Mouse (Mus musculus) olfactory bulb, adult 2 months (tissue): ENCODE measurements around the gene Fam83d. TPM values are rescaled to one million over a fixed set of nuclear protein-coding genes. Genes with fewer than 3 reads are reported as not detected.

ENCODE experiments used
- H3K27ac ChIP-seq: fragments of 200-500 bp; 2 replicates; pipeline ENCODE4 v1.5.1; 2012; ENCODE audit warnings: low read depth, low read length; ENCODE audit not compliant: insufficient read depth
- H3K4me1 ChIP-seq: fragments of 200-500 bp; 2 replicates; pipeline ENCODE4 v1.6.1; 2012; ENCODE audit warnings: low read length; ENCODE audit not compliant: control insufficient read depth, insufficient read depth
- H3K4me3 ChIP-seq: fragments of 200-500 bp; 2 replicates; pipeline ENCODE4 v1.5.1; 2012; ENCODE audit warnings: mild to moderate bottlenecking, low read depth, low read length, moderate library complexity; ENCODE audit not compliant: insufficient read depth
- CTCF ChIP-seq: fragments of 200-500 bp; IDR thresholded peaks from 2 replicates; pipeline ENCODE4 v1.5.1; 2012; ENCODE audit warnings: low read depth, mild to moderate bottlenecking, low read length, moderate library complexity; ENCODE audit not compliant: insufficient read depth
- POLR2A ChIP-seq: fragments of 200-500 bp; IDR thresholded peaks from 2 replicates; pipeline ENCODE4 v1.6.1; 2012; ENCODE audit warnings: mild to moderate bottlenecking, low read depth, low read length, moderate library complexity; ENCODE audit not compliant: insufficient read depth
- WGBS: fragments of 180-500 bp; shearing (Covaris S2); methylation state at CpG from one replicate; pipeline ENCODE4 v1.1.7; 2018; 5-methylcytosine and 5-hydroxymethylcytosine counted together
- polyA plus RNA-seq: library from polyadenylated mRNA; stranded (reverse); fragments of >200 nt; gene quantifications from 2 replicates; pipeline ENCODE4 v1.2.4, GENCODE M21; 2012; ENCODE audit warnings: low replicate concordance; ENCODE audit not compliant: missing spikeins, insufficient read depth, insufficient read length

Fam83d gene
- polyA plus RNA-seq, 1 experiment = not detected

GRCm38 (mm10) chr2:158816239-158816638, 48.3 kb downstream of the Fam83d start:
- Histone ChIP-seq H3K4me1 (peaks cover 13% of the 10 kb centered on the region), H3K4me3 (no peak overlapping the region), H3K27ac (peak overlapping the region; percentile 50; the same call in 1 of the 2 replicates)
- WGBS = 87% methylated on average over 4 of the region's 4 CpGs
- TF ChIP-seq CTCF (no peak), POLR2A (no peak)

GRCm38 (mm10) chr2:158817708-158818107, 49.8 kb downstream of the Fam83d start:
- H3K4me3 ChIP-seq = no peak overlapping the region
- TF ChIP-seq POLR2A (no peak), CTCF (no peak)
- 90% methylated on average over 8 of the region's 8 CpGs for WGBS
- H3K4me1 ChIP-seq = peaks cover 13% of the 10 kb centered on the region
- H3K27ac ChIP-seq = no peak overlapping the region

GRCm38 (mm10) chr2:158828124-158828523, 60.2 kb downstream of the Fam83d start:
- no peak for TF ChIP-seq CTCF
- TF ChIP-seq POLR2A = no peak
- peaks cover 4% of the 10 kb centered on the region for H3K4me1 ChIP-seq
- no peak overlapping the region for H3K4me3 ChIP-seq
- WGBS = 83% methylated on average over 2 of the region's 2 CpGs
- no peak overlapping the region for H3K27ac ChIP-seq

- no peak for TF ChIP-seq POLR2A
- TF ChIP-seq CTCF = no peak
- Histone ChIP-seq H3K4me1 (peaks cover 9% of the 10 kb centered on the region), H3K27ac (no peak overlapping the region), H3K4me3 (no peak overlapping the region)
- WGBS = 33% methylated on average over 6 of the region's 6 CpGs
Observed at GRCm38 (mm10) chr2:158829746-158830145, 61.9 kb downstream of the Fam83d start.

GRCm38 (mm10) chr2:158833221-158833620, 65.3 kb downstream of the Fam83d start:
- Histone ChIP-seq H3K4me3 (no peak overlapping the region), H3K27ac (no peak overlapping the region), H3K4me1 (peaks cover 9% of the 10 kb centered on the region)
- TF ChIP-seq POLR2A (no peak), CTCF (no peak)
- WGBS = 42% methylated on average over 5 of the region's 5 CpGs

GRCm38 (mm10) chr2:158833645-158834044, 65.8 kb downstream of the Fam83d start:
- H3K4me1 ChIP-seq = peaks cover 9% of the 10 kb centered on the region
- 64% methylated on average over 2 of the region's 2 CpGs for WGBS
- H3K4me3 ChIP-seq = no peak overlapping the region
- no peak overlapping the region for H3K27ac ChIP-seq
- no peak for TF ChIP-seq POLR2A
- TF ChIP-seq CTCF = no peak

Other genes with a start within 250 kb of the Fam83d start
- gene Slc32a1, start 157.3 kb upstream of the Fam83d start, polyA plus RNA-seq = not detected in 2 replicates
- gene Actr5, start 143.2 kb upstream of the Fam83d start, polyA plus RNA-seq = not detected in 2 replicates
- 72.6 TPM in 1 of 2 replicates, not detected in the other for gene Ppp1r16b, start 102.7 kb upstream of the Fam83d start, polyA plus RNA-seq
- gene Dhx35, start 26.7 kb downstream of the Fam83d start, polyA plus RNA-seq = not detected in 2 replicates